Mouse (Mus musculus) stomach, embryonic 15.5 days (tissue): Measurements from ENCODE around the gene Hoxb5. TPM values are rescaled to one million over a fixed set of nuclear protein-coding genes. Genes with fewer than 3 reads are reported as not detected.

Experiments
- ATAC-seq: fragments of 200-750 bp; cut with Nextera tagmentation; 2 replicates; pipeline ENCODE4 v1.8.0; 2017; ENCODE audit warnings: low read depth, moderate number of reproducible peaks, moderate TSS enrichment; ENCODE audit not compliant: insufficient read depth, low FRiP score
- H3K27ac ChIP-seq: fragments of 300-500 bp; sonication (generic); 2 replicates; pipeline ENCODE4 v1.5.1; 2015; ENCODE audit warnings: mild to moderate bottlenecking, inconsistent platforms
- H3K27me3 ChIP-seq: fragments of 300-500 bp; sonication (generic); replicated peaks from 2 replicates; pipeline ENCODE4 v1.6.1; 2015; ENCODE audit warnings: inconsistent platforms
- H3K36me3 ChIP-seq: fragments of 300-500 bp; sonication (generic); 2 replicates; pipeline ENCODE4 v1.6.1; 2015; ENCODE audit warnings: inconsistent platforms
- H3K4me1 ChIP-seq: fragments of 300-500 bp; sonication (generic); 2 replicates; pipeline ENCODE4 v1.6.1; 2015; ENCODE audit warnings: inconsistent platforms
- H3K4me2 ChIP-seq: fragments of 300-500 bp; sonication (generic); 2 replicates; pipeline ENCODE4 v1.6.1; 2015; ENCODE audit warnings: mild to moderate bottlenecking, inconsistent platforms
- H3K4me3 ChIP-seq: fragments of 300-500 bp; sonication (generic); replicated peaks from 2 replicates; pipeline ENCODE4 v1.5.1; 2015; ENCODE audit warnings: inconsistent platforms
- H3K9ac ChIP-seq: fragments of 300-500 bp; sonication (generic); 2 replicates; pipeline ENCODE4 v1.6.1; 2015; ENCODE audit warnings: inconsistent platforms
- H3K9me3 ChIP-seq: fragments of 300-500 bp; sonication (generic); 2 replicates; pipeline ENCODE4 v1.6.1; 2016; ENCODE audit warnings: inconsistent platforms
- WGBS: fragments of 180-500 bp; shearing (Covaris S2); methylation state at CpG from one replicate; pipeline ENCODE4 v1.1.7; 2015; 5-methylcytosine and 5-hydroxymethylcytosine counted together
- polyA plus RNA-seq: library from polyadenylated mRNA; unstranded; fragments of >200 nt; fragmentation: Nextera tagmentation; extraction: Ambion mirVana; gene quantifications from 2 replicates; pipeline ENCODE4 v1.2.1, GENCODE M21; 2015

Hoxb5 gene
- polyA plus RNA-seq, 1 experiment from 2014 or later: 17.6 TPM

- Histone ChIP-seq H3K9me3 (no peaks in the 10 kb centered on the region), H3K4me3 (peak overlapping the region; percentile 42), H3K9ac (peak overlapping the region; percentile 44; the same call in 1 of the 2 replicates), H3K27ac (peak overlapping the region; percentile 94), H3K4me1 (peaks cover 50% of the 10 kb centered on the region), H3K27me3 (peaks cover 36% of the 10 kb centered on the region), H3K36me3 (no peaks in the 10 kb centered on the region), H3K4me2 (peak overlapping the region; percentile 65)
- no peak for ATAC-seq
- 2% methylated on average over 40 of the region's 40 CpGs for WGBS
Observed at GRCm38 (mm10) chr11:96341701-96342575, 38.8 kb downstream of the Hoxb5 start.

GRCm38 (mm10) chr11:96342576-96342930 lies 39.4 kb downstream of the Hoxb5 start:
- no peaks in the 10 kb centered on the region for H3K9me3 ChIP-seq
- H3K27me3 ChIP-seq: peaks cover 36% of the 10 kb centered on the region
- peak overlapping the region; percentile 94 for H3K27ac ChIP-seq
- H3K9ac ChIP-seq: peak overlapping the region; percentile 6; the same call in 1 of the 2 replicates
- peak overlapping the region; percentile 42; the same call in 1 of the 2 replicates for H3K4me3 ChIP-seq
- no peaks in the 10 kb centered on the region for H3K36me3 ChIP-seq
- peak overlapping the region; percentile 65 for H3K4me2 ChIP-seq
- ATAC-seq: no peak
- 11% methylated on average over 4 of the region's 4 CpGs for WGBS
- peaks cover 48% of the 10 kb centered on the region for H3K4me1 ChIP-seq

- WGBS: 24% methylated on average over 2 of the region's 2 CpGs
- Histone ChIP-seq H3K4me2 (peak overlapping the region; percentile 65), H3K4me1 (peaks cover 44% of the 10 kb centered on the region), H3K9ac (no peak overlapping the region), H3K9me3 (no peaks in the 10 kb centered on the region), H3K4me3 (0 out of 2 replicates have a peak overlapping the region, but pooled peaks have one; percentile 3), H3K27ac (peak overlapping the region; percentile 94), H3K36me3 (no peaks in the 10 kb centered on the region), H3K27me3 (peaks cover 33% of the 10 kb centered on the region)
- ATAC-seq: no peak
Observed at GRCm38 (mm10) chr11:96343206-96343745, 40.1 kb downstream of the Hoxb5 start.

- Histone ChIP-seq H3K4me1 (peaks cover 40% of the 10 kb centered on the region), H3K9me3 (no peaks in the 10 kb centered on the region), H3K4me2 (peak overlapping the region; percentile 65), H3K9ac (0 out of 2 replicates have a peak overlapping the region, but pooled peaks have one; percentile 0), H3K36me3 (no peaks in the 10 kb centered on the region), H3K4me3 (peak overlapping the region; percentile 32), H3K27ac (peak overlapping the region; percentile 94), H3K27me3 (peaks cover 27% of the 10 kb centered on the region)
- WGBS: 14% methylated on average over 39 of the region's 40 CpGs
- no peak for ATAC-seq
Observed at GRCm38 (mm10) chr11:96344061-96344877, 41.1 kb downstream of the Hoxb5 start.

- Histone ChIP-seq H3K36me3 (no peaks in the 10 kb centered on the region), H3K27me3 (peaks cover 27% of the 10 kb centered on the region), H3K4me2 (peak overlapping the region; percentile 65), H3K27ac (peak overlapping the region; percentile 94), H3K9me3 (no peaks in the 10 kb centered on the region), H3K9ac (no peak overlapping the region), H3K4me3 (peak overlapping the region; percentile 32), H3K4me1 (peaks cover 34% of the 10 kb centered on the region)
- WGBS: 9% methylated on average over 6 of the region's 6 CpGs
- ATAC-seq: no peak
Observed at GRCm38 (mm10) chr11:96344878-96345159, 41.7 kb downstream of the Hoxb5 start.

- H3K4me1 ChIP-seq: peaks cover 37% of the 10 kb centered on the region
- WGBS: 4% methylated on average over 42 of the region's 56 CpGs
- no peaks in the 10 kb centered on the region for H3K9me3 ChIP-seq
- no peak for ATAC-seq
- H3K4me2 ChIP-seq: peak overlapping the region; percentile 65
- peak overlapping the region; percentile 29; the same call in 1 of the 2 replicates for H3K9ac ChIP-seq
- peak overlapping the region; percentile 94 for H3K27ac ChIP-seq
- peaks cover 27% of the 10 kb centered on the region for H3K27me3 ChIP-seq
- no peaks in the 10 kb centered on the region for H3K36me3 ChIP-seq
- H3K4me3 ChIP-seq: peak overlapping the region; percentile 32
Observed at GRCm38 (mm10) chr11:96345220-96345892, 42.2 kb downstream of the Hoxb5 start.

- peak overlapping the region; percentile 32 for H3K4me3 ChIP-seq
- H3K4me1 ChIP-seq: peaks cover 44% of the 10 kb centered on the region
- ATAC-seq: no peak
- peak overlapping the region; percentile 94 for H3K27ac ChIP-seq
- peak overlapping the region; percentile 65 for H3K4me2 ChIP-seq
- no peaks in the 10 kb centered on the region for H3K36me3 ChIP-seq
- H3K27me3 ChIP-seq: peaks cover 27% of the 10 kb centered on the region
- H3K9ac ChIP-seq: peak overlapping the region; percentile 9; the same call in 1 of the 2 replicates
- H3K9me3 ChIP-seq: no peaks in the 10 kb centered on the region
- WGBS: 7% methylated on average over 43 of the region's 45 CpGs
Observed at GRCm38 (mm10) chr11:96345893-96346806, 43.0 kb downstream of the Hoxb5 start.

GRCm38 (mm10) chr11:96346916-96347520 lies 43.9 kb downstream of the Hoxb5 start:
- Histone ChIP-seq H3K9ac (no peak overlapping the region), H3K9me3 (no peaks in the 10 kb centered on the region), H3K36me3 (no peaks in the 10 kb centered on the region), H3K4me3 (no peak overlapping the region), H3K27ac (peak overlapping the region; percentile 94), H3K4me2 (no peak overlapping the region), H3K4me1 (peaks cover 46% of the 10 kb centered on the region), H3K27me3 (peaks cover 30% of the 10 kb centered on the region)
- WGBS: 34% methylated on average over 5 of the region's 5 CpGs
- ATAC-seq: no peak

- peak overlapping the region; percentile 34; the same call in 1 of the 2 replicates for H3K4me2 ChIP-seq
- H3K27me3 ChIP-seq: peaks cover 31% of the 10 kb centered on the region
- peaks cover 46% of the 10 kb centered on the region for H3K4me1 ChIP-seq
- WGBS: 17% methylated on average over 4 of the region's 4 CpGs
- no peak overlapping the region for H3K4me3 ChIP-seq
- ATAC-seq: no peak
- no peaks in the 10 kb centered on the region for H3K9me3 ChIP-seq
- H3K36me3 ChIP-seq: no peaks in the 10 kb centered on the region
- H3K9ac ChIP-seq: no peak overlapping the region
- H3K27ac ChIP-seq: peak overlapping the region; percentile 98
Observed at GRCm38 (mm10) chr11:96347717-96348116, 44.6 kb downstream of the Hoxb5 start.

- Histone ChIP-seq H3K36me3 (no peaks in the 10 kb centered on the region), H3K27me3 (peaks cover 29% of the 10 kb centered on the region), H3K27ac (peak overlapping the region; percentile 98), H3K4me3 (no peak overlapping the region), H3K4me1 (peaks cover 46% of the 10 kb centered on the region), H3K9ac (no peak overlapping the region), H3K9me3 (no peaks in the 10 kb centered on the region), H3K4me2 (peak overlapping the region; percentile 34; the same call in 1 of the 2 replicates)
- ATAC-seq: no peak
- WGBS: 18% methylated on average over 21 of the region's 21 CpGs
Observed at GRCm38 (mm10) chr11:96348141-96348928, 45.2 kb downstream of the Hoxb5 start.
